Mouse (Mus musculus) olfactory bulb, adult 2 months (tissue): ENCODE results near the gene Shpk.

ENCODE experiments used
- CTCF ChIP-seq: fragments of 200-500 bp; IDR thresholded peaks from 2 replicates; pipeline ENCODE4 v1.5.1; 2012; ENCODE audit warnings: low read depth, mild to moderate bottlenecking, low read length, moderate library complexity; ENCODE audit not compliant: insufficient read depth
- POLR2A ChIP-seq: fragments of 200-500 bp; IDR thresholded peaks from 2 replicates; pipeline ENCODE4 v1.6.1; 2012; ENCODE audit warnings: mild to moderate bottlenecking, low read depth, low read length, moderate library complexity; ENCODE audit not compliant: insufficient read depth

- no peak for TF ChIP-seq POLR2A
- TF ChIP-seq CTCF = no peak
Observed at GRCm38 (mm10) chr11:73187231-73187630, 12.0 kb upstream of the Shpk start.
